In genomic region chr1:192473134-192473533, GRCm38 (mm10) we compare ENCODE assay signal across 15 mouse cellular contexts.
"Had no signal": no experiment of that assay in that cellular context is flagged by ENCODE, and none has a peak within 500 bp of the region (broad histone marks: within the 10 kb centered on the region; RNA-seq: fewer than 3 reads in every experiment).

No protein-coding gene starts in this region.

- H3K9me3 ChIP-seq: lung, embryonic 15.5 days; midbrain, embryonic 13.5 days; midbrain, embryonic 15.5 days; neural tube, embryonic 12.5 days; stomach, embryonic 15.5 days had no signal

- H3K4me3 ChIP-seq: lung, embryonic 15.5 days; megakaryocyte, embryonic 14.5 days; midbrain, embryonic 13.5 days; midbrain, embryonic 15.5 days; neural tube, embryonic 12.5 days; stomach, embryonic 15.5 days had no signal

- H3K27me3 ChIP-seq: lung, embryonic 15.5 days; midbrain, embryonic 13.5 days; midbrain, embryonic 15.5 days; neural tube, embryonic 12.5 days; stomach, embryonic 15.5 days had no signal

- DNase-seq: lung, adult 2 months; lung, postnatal 14 days; lung, postnatal 36 days; right cerebral cortex, postnatal 14 days; thymus, adult 2 months; thymus, postnatal 25 days; thymus, postnatal 4 days had no signal

- H3K27ac ChIP-seq: lung, embryonic 15.5 days; macrophage; midbrain, embryonic 13.5 days; midbrain, embryonic 15.5 days; neural tube, embryonic 12.5 days; stomach, embryonic 15.5 days; stomach, postnatal 0 days had no signal

- H3K36me3 ChIP-seq: lung, embryonic 15.5 days; midbrain, embryonic 13.5 days; midbrain, embryonic 15.5 days; neural tube, embryonic 12.5 days; stomach, embryonic 15.5 days had no signal

- H3K4me1 ChIP-seq: neural tube, embryonic 12.5 days; stomach, embryonic 15.5 days had no signal
